Mouse (Mus musculus): Measurements from ENCODE around the gene Nme3.

DNA sequence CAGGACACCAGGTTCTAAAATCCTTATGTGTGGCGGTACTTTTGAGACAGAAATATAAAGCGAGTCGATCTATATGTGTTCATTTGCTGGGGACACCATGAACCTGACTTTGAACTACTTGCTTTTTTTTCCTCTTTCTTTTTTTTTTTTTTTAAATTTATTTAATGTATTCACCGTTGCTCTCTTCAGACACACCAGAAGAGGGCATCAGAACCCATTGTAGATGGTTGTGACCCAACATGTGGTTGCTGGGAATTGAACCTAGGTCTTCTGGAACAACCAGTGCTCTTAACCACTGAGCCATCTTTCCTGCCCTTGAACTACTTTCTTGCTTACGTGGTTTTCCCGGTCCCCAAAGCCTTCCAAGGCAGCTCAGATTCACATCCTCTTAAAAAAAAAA is 41.0 kb downstream of the Nme3 start:
- TF ChIP-seq CTCF (IDR thresholded peaks at IDR 0.05; ENCODE audit: borderline replicate concordance, control insufficient read depth, extremely low read depth, insufficient read depth, low read length, poor library complexity) = no peak
- no peak for TF ChIP-seq POLR2A (IDR thresholded peaks at IDR 0.05; ENCODE audit: control insufficient read depth, extremely low read depth, insufficient read depth, low read length, poor library complexity)
